Mouse (Mus musculus) embryonic facial prominence, embryonic 13.5 days (tissue): ENCODE results near the gene Fignl2. TPM values are rescaled to one million over a fixed set of nuclear protein-coding genes. Genes with fewer than 3 reads are reported as not detected.

Experiments used
- ATAC-seq: fragments of 200-750 bp; cut with Nextera tagmentation; 2 replicates; pipeline ENCODE4 v1.8.0; 2017; ENCODE audit warnings: low read depth; ENCODE audit not compliant: insufficient number of reproducible peaks, insufficient read depth, low FRiP score, low TSS enrichment
- H3K27ac ChIP-seq: fragments of 300-500 bp; sonication (generic); 2 replicates; pipeline ENCODE4 v1.5.1; 2015; ENCODE audit warnings: moderate library complexity, mild to moderate bottlenecking, inconsistent platforms
- H3K27me3 ChIP-seq: fragments of 300-500 bp; sonication (generic); 2 replicates; pipeline ENCODE4 v1.6.1; 2015; ENCODE audit warnings: mild to moderate bottlenecking, inconsistent platforms
- H3K36me3 ChIP-seq: fragments of 300-500 bp; sonication (generic); 2 replicates; pipeline ENCODE4 v1.6.1; 2015; ENCODE audit warnings: mild to moderate bottlenecking, inconsistent platforms
- H3K4me1 ChIP-seq: fragments of 300-500 bp; sonication (generic); 2 replicates; pipeline ENCODE4 v1.6.1; 2015; ENCODE audit warnings: inconsistent platforms
- H3K4me2 ChIP-seq: fragments of 300-500 bp; sonication (generic); 2 replicates; pipeline ENCODE4 v1.6.1; 2015; ENCODE audit warnings: moderate library complexity, mild to moderate bottlenecking, inconsistent platforms
- H3K4me3 ChIP-seq: fragments of 300-500 bp; sonication (generic); 2 replicates; pipeline ENCODE4 v1.5.1; 2015; ENCODE audit warnings: mild to moderate bottlenecking, inconsistent platforms
- H3K9ac ChIP-seq: fragments of 300-500 bp; sonication (generic); 2 replicates; pipeline ENCODE4 v1.6.1; 2015; ENCODE audit warnings: mild to moderate bottlenecking, inconsistent platforms
- H3K9me3 ChIP-seq: fragments of 300-500 bp; sonication (generic); 2 replicates; pipeline ENCODE4 v1.6.1; 2016; ENCODE audit warnings: inconsistent platforms
- WGBS: fragments of 180-500 bp; shearing (Covaris S2); methylation state at CpG from one replicate; pipeline ENCODE4 v1.1.7; 2015; ENCODE audit warnings: mixed read lengths; 5-methylcytosine and 5-hydroxymethylcytosine counted together
- polyA plus RNA-seq: library from polyadenylated mRNA; unstranded; fragments of >200 nt; fragmentation: Nextera tagmentation; extraction: Ambion mirVana; gene quantifications from 2 replicates; pipeline ENCODE4 v1.2.1, GENCODE M21; 2015

Fignl2 gene
- polyA plus RNA-seq, 1 experiment from 2014 or later, result 0.21 TPM

DNA sequence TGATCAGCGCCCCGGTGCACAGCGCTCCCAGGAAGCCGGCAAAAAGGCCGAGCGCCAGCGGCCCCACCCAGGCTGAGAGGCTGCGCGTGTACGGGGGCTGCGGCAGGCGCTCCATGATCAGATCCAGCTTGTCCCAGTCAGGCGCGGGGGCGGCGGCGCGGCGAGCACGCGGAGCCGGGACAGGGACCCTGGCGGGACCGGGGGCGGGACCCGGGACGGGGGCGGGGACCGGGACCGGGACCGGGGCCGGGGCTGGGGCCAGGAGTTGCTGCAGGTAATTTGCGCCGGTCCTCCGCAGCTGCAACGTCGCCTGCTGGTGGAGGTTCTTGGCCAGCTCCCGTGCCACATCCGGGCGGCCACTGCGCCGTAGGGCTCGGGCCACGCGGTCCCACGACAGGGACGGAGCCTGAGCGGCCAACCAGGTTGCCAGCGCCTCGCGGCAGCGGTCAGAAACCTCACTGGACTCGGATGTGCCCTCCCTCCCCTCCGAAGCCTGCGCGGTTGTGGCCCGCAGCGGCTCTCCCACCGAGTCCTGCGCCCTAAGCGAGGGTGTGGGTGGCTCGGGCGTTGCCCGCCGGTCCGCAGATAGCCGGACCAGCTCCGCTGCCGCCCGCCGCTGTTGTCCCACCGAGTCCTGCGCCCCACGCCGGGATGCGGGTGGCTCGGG lies 31.7 kb downstream of the Fignl2 start:
- Histone ChIP-seq H3K36me3 (no peaks in the 10 kb centered on the region), H3K4me2 (peak overlapping the region; percentile 100), H3K27me3 (peaks cover 86% of the 10 kb centered on the region), H3K9ac (peak overlapping the region; percentile 74), H3K4me3 (peak overlapping the region; percentile 60), H3K9me3 (no peaks in the 10 kb centered on the region), H3K27ac (no peak overlapping the region), H3K4me1 (peaks cover 17% of the 10 kb centered on the region)
- WGBS, result 1% methylated on average over 74 of the region's 77 CpGs
- ATAC-seq, result peak; percentile 59; the same call in 1 of the 2 replicates

DNA sequence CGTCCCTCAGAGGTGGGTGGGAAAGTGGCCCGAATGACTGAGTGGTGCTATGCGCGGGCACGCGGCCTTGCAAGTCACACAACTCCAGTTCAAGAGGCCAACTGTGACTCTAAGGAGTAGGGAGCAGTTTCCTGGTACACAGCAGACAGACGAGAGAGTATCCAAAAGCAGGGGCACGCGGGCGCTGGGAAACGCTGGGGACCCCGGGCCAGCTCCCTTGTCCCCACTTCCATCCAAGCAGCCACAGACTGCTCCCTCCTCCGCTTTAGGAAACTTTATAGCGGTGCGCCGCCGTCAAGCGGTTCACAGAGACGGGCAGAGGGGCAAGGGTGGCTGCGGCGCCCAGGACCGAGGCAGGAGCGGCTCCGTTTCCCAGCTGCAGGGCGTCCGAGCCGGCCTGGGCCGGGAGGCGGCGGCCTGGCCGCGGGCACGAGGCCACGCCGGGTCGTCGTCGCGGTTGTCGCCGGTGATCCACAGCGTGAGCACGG lies 32.3 kb downstream of the Fignl2 start:
- Histone ChIP-seq H3K4me2 (peak overlapping the region; percentile 100), H3K36me3 (no peaks in the 10 kb centered on the region), H3K27ac (no peak overlapping the region), H3K9me3 (no peaks in the 10 kb centered on the region), H3K4me3 (peak overlapping the region; percentile 60), H3K4me1 (peaks cover 17% of the 10 kb centered on the region), H3K9ac (peak overlapping the region; percentile 74), H3K27me3 (peaks cover 82% of the 10 kb centered on the region)
- ATAC-seq, result 0 out of 2 replicates have a peak, but pooled peaks have one; percentile 9
- 1% methylated on average over 43 of the region's 43 CpGs for WGBS

DNA sequence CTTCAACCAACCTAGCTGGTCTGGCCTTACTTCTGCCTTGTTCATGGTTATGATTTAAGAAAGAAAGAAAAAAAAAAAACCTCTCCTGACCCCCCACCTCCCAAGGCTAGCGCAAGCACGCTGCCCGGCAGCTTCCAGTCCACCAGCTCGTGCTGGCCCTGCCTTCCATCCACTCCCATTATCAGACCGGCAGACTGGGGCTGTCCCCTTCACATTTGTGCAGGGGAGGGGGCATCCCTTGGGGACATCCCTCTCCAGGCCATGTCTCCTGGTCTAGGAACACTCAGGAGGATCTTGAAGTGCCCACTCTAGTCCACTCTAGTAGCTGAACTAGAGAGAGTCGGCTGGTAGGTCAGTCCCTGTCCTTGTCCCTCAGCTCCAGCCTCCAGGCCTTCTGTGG lies 33.8 kb downstream of the Fignl2 start:
- peaks cover 83% of the 10 kb centered on the region for H3K27me3 ChIP-seq
- 32% methylated on average over 6 of the region's 6 CpGs for WGBS

DNA sequence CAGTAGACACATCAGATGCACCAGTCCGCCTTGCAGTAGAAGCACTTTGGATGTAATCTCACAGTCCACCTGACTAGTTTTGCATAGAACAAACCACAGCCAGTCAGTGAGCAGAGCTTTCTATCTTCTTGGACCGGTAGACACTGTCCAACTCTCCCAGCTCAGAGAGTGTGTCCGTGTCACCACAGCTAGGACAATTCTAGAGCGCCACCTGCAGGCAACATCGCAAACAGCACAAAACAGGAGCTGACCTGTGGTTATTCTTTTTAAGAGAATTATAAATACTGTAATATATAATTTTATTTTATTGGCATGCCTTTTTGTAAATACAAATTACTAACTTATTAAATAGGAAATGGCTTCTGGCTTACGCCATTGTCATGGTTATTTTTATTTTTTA lies 35.8 kb downstream of the Fignl2 start:
- Histone ChIP-seq H3K36me3 (0 out of 2 replicates have a peak, but pooled peaks cover 3% of the 10 kb centered on the region), H3K9me3 (no peaks in the 10 kb centered on the region), H3K27ac (no peak overlapping the region), H3K9ac (no peak overlapping the region), H3K4me1 (peaks cover 17% of the 10 kb centered on the region), H3K4me2 (no peak overlapping the region), H3K4me3 (no peak overlapping the region), H3K27me3 (peaks cover 69% of the 10 kb centered on the region)
- ATAC-seq, result no peak
- 28% methylated on average over 6 of the region's 6 CpGs for WGBS

More for the DNA sequence above, 33.8 kb downstream of the Fignl2 start:
- no peak overlapping the region for H3K27ac ChIP-seq
- 0 out of 2 replicates have a peak, but pooled peaks cover 2% of the 10 kb centered on the region for H3K36me3 ChIP-seq
- H3K9me3 ChIP-seq, result no peaks in the 10 kb centered on the region
- H3K4me2 ChIP-seq, result no peak overlapping the region
- no peak overlapping the region for H3K4me3 ChIP-seq
- H3K9ac ChIP-seq, result no peak overlapping the region
- ATAC-seq, result no peak
- peaks cover 17% of the 10 kb centered on the region for H3K4me1 ChIP-seq

DNA sequence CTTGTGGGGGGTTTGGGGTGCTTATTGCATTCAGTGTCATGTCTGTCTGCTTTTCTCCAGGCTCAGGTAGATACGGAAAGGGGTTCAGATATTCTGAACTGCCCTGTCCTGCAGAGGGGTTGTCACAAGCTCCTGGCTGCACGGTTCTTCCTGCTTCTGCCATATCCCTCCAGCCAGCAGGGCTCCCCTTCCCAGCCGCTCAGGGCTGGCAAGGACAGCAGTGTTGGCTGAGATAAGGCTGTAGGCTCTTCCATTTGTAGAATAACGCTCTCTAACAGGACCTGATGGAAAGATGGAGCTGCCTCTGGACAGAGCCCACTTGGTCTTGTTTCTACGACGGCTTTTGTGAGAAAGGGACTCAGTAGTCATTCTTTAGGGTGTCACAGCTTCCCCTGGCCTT lies 36.4 kb downstream of the Fignl2 start:
- 0 out of 2 replicates have a peak, but pooled peaks cover 3% of the 10 kb centered on the region for H3K36me3 ChIP-seq
- H3K4me1 ChIP-seq, result peaks cover 11% of the 10 kb centered on the region
- H3K9ac ChIP-seq, result no peak overlapping the region
- ATAC-seq, result no peak
- H3K27ac ChIP-seq, result no peak overlapping the region
- H3K9me3 ChIP-seq, result no peaks in the 10 kb centered on the region
- H3K4me2 ChIP-seq, result no peak overlapping the region
- H3K4me3 ChIP-seq, result no peak overlapping the region
- peaks cover 62% of the 10 kb centered on the region for H3K27me3 ChIP-seq
- WGBS, result 69% methylated on average over 6 of the region's 6 CpGs

DNA sequence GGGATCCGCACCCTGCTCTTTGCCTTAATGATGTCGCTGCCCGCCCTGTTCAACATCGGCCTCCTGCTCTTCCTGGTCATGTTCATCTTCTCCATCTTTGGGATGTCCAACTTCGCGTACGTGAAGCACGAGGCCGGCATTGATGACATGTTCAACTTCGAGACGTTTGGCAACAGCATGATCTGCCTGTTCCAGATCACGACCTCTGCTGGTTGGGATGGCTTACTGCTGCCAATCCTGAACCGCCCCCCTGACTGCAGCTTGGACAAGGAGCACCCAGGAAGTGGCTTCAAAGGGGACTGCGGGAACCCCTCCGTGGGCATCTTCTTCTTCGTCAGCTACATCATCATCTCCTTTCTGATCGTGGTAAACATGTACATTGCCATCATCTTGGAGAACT lies 38.7 kb downstream of the Fignl2 start:
- no peak overlapping the region for H3K4me2 ChIP-seq
- H3K9me3 ChIP-seq, result no peaks in the 10 kb centered on the region
- WGBS, result 57% methylated on average over 17 of the region's 17 CpGs
- no peak overlapping the region for H3K9ac ChIP-seq
- H3K4me3 ChIP-seq, result no peak overlapping the region
- no peak overlapping the region for H3K27ac ChIP-seq
- peaks cover 39% of the 10 kb centered on the region for H3K27me3 ChIP-seq
- H3K4me1 ChIP-seq, result no peaks in the 10 kb centered on the region
- 0 out of 2 replicates have a peak, but pooled peaks cover 3% of the 10 kb centered on the region for H3K36me3 ChIP-seq
- no peak for ATAC-seq

DNA sequence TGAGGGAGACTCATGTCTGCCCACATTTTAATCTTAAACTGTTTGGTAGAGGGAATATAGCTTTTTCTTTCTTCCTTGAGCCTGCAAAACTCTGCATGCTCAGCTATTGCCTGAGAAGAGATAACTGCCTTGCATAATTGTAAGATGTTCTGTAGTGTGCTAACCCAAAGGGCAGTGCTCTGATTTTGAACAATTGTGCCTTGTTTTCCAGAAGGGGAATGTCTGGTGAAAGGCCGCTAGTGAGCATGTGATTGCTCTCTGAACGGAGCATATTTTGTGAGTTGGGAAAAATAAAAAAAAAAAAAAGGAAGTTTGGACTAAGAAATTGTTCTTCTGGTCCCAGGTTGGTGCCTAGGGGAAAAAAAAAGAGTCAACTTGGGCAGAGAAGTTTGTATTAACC lies 49.4 kb downstream of the Fignl2 start:
- Histone ChIP-seq H3K4me1 (no peaks in the 10 kb centered on the region), H3K9ac (no peak overlapping the region), H3K36me3 (0 out of 2 replicates have a peak, but pooled peaks cover 4% of the 10 kb centered on the region), H3K27ac (no peak overlapping the region), H3K27me3 (no peaks in the 10 kb centered on the region), H3K4me2 (no peak overlapping the region), H3K4me3 (no peak overlapping the region), H3K9me3 (no peaks in the 10 kb centered on the region)
- 25% methylated on average over 2 of the region's 2 CpGs for WGBS
- ATAC-seq, result no peak

DNA sequence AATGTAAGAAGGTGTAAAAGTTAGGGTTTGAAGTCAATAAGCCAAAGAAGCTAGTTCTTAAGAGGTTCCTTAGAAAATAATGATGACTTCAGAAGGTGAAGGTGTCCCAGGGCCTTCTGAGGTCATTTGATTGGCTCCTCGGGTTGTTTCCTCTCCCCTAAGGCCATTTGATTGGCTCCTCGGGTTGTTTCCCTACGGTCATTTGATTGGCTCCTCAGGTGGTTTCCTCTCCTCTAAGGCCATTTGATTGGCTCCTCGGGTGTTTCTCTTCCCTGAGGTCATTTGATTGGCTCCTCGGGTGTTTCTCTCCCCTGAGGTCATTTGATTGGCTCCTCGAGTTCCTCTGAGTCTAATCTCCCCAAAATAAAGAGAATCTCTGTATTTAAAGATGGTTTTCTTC lies 67.0 kb downstream of the Fignl2 start:
- H3K36me3 ChIP-seq, result no peaks in the 10 kb centered on the region
- H3K27me3 ChIP-seq, result no peaks in the 10 kb centered on the region
- peaks cover 13% of the 10 kb centered on the region for H3K4me1 ChIP-seq
- H3K9me3 ChIP-seq, result no peaks in the 10 kb centered on the region
- no peak overlapping the region for H3K9ac ChIP-seq
- H3K4me2 ChIP-seq, result no peak overlapping the region
- 81% methylated on average over 6 of the region's 6 CpGs for WGBS
- no peak for ATAC-seq
- no peak overlapping the region for H3K27ac ChIP-seq
- no peak overlapping the region for H3K4me3 ChIP-seq

DNA sequence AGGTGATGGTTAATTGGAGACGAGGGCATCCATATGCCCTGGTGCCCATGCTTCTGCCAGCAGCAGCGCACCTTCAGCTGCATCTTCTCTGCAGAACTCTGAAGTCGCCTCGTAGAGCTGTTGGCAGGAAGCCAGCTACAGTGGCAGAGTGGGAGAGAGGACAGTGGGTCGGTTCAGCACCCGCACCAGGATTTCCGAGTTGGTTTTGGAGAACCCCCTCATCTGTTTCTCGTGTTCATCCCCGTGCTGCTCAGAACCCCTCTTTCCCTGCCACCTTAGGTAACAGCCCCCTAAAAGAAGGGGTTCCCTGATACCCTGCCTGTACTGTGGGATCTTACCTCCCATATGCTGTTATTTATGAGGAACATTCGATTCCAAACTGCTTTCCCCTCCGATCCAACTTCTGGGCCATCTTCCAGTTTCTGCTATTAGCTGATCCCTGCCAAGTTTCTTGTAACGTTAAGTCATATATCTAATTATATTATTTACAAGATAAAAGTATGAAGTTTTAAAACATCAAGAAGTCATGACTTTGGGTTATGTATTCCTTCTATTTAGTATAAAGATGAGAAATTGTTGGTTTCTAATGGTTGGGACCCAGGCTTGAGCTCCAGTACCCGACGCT lies 69.9 kb downstream of the Fignl2 start:
- Histone ChIP-seq H3K9ac (no peak overlapping the region), H3K4me1 (peaks cover 13% of the 10 kb centered on the region), H3K27ac (no peak overlapping the region), H3K9me3 (no peaks in the 10 kb centered on the region), H3K4me3 (no peak overlapping the region), H3K36me3 (no peaks in the 10 kb centered on the region), H3K4me2 (no peak overlapping the region), H3K27me3 (no peaks in the 10 kb centered on the region)
- ATAC-seq, result no peak
- WGBS, result 78% methylated on average over 14 of the region's 14 CpGs

DNA sequence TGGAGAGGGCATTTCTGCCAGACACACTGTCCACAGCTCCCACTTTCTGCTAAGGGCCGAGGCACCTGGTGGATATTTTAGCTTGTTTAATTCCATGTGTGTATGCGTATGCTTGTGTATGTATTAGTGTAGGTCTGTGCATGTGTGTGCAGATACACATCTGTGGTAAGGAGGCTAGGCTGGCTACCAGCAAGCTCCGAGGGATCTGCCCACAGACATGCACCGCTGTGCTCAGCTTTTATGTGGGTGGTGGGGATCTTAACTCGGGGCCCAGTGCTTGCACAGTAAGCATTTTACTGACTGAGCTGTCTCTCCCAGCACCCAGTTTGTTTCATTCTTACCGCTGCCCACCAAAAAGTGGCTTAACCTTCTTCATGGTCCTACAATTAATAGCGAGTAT lies 71.1 kb downstream of the Fignl2 start:
- H3K9me3 ChIP-seq, result no peaks in the 10 kb centered on the region
- WGBS, result 58% methylated on average over 7 of the region's 7 CpGs
- no peak overlapping the region for H3K27ac ChIP-seq
- ATAC-seq, result no peak
- H3K36me3 ChIP-seq, result no peaks in the 10 kb centered on the region
- H3K4me2 ChIP-seq, result peak overlapping the region; percentile 68
- peaks cover 13% of the 10 kb centered on the region for H3K4me1 ChIP-seq
- no peak overlapping the region for H3K9ac ChIP-seq
- 0 out of 2 replicates have a peak overlapping the region, but pooled peaks have one; percentile 49 for H3K4me3 ChIP-seq
- no peaks in the 10 kb centered on the region for H3K27me3 ChIP-seq

DNA sequence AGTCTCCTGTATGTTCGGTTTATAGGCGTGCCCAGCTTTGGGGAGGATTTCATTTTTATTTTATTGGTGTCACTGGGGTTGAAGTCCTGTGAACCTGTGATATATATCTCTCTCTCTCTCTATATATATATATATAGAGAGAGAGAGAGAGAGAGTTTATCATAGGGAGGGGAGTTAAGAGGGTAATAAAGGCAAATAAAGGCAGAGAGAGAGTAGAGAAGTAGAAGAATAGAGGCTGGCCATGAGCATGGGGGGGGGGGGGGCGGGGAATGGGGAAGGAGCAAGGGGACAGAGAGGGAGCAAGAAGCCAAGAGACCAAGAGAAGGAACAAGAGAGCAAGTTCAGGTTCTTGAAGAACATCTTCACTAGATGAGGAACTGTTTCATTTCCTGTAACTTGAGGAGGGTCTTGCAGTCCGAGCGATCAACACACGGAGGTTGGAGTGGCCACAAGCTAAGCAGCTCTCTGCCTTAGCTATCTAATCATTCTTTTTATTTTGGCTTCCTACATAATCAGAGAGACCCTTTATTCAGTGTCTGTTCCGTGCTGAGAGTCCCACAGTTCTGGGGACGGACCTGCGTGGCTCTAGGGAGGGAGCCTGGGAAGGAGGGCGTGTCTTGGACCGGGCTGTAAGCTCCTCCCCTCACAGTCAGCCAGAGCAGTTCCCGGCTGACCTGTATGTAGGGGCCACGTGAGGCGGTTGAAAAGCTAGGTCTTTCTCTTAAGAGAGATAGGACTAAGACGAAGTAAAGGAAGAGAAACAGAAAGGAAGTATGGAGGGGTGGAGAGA lies 71.9 kb downstream of the Fignl2 start:
- Histone ChIP-seq H3K4me1 (peaks cover 13% of the 10 kb centered on the region), H3K4me3 (peak overlapping the region; percentile 49), H3K27ac (no peak overlapping the region), H3K27me3 (no peaks in the 10 kb centered on the region), H3K9ac (peak overlapping the region; percentile 63), H3K4me2 (peak overlapping the region; percentile 68), H3K36me3 (no peaks in the 10 kb centered on the region), H3K9me3 (no peaks in the 10 kb centered on the region)
- ATAC-seq, result peak; percentile 75; the same call in 1 of the 2 replicates
- WGBS, result 13% methylated on average over 14 of the region's 15 CpGs
